Mouse (Mus musculus) kidney, adult 9 months (tissue): ENCODE results near the gene Tmem9b.

Experiments used
- DNase-seq: peaks from one replicate; pipeline ENCODE4 v3.0.0; 2022

The Tmem9b gene

DNA sequence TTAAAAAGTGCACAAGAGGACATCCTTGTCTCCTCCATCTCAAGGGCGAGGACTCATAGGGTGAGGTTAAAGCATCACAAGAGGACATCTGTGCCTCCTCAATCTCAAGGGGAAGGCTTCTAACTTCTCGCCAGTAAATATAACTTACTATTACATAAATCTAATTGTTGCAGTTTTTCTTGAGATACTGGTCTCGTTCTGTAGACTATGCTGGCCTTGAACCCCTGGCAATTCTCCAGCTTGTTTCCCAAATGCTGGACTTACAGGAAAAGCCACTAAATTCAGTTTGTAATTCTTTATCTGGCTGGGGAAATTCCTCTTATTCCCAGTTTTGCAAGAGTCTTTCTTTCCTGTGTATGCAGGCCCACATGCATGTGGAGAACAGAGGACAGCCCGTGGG is 17.9 kb downstream of the Tmem9b start:
- DNase-seq = peak; percentile 40

DNA sequence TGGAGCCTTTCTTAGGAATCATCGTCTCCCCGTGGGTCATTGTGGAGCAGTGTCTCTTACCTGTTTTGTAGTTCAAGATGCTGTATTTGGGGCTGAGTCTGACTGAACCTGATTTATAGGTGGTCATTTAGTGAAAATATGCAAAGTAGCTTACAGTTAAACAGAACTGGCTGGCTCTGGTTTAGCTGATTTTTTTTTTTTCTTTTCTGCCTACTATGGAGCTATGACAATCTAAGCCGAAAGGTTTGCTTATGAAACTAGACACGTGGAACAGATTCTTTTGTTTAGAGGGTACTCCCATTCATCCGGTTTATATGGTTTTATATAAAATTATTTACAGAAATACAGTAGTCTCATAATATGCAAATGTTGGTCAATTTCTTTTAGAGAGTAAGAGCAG is 21.0 kb downstream of the Tmem9b start, which contains the start of gene Ascl3:
Gene Ascl3 (minus strand): TSS at position 101 of the 400 bp plus-strand sequence.
- DNase-seq = no peak

GRCm38 (mm10) chr7:109723697-109724096 is 29.0 kb downstream of the Tmem9b start, which contains the start of gene BC051019:
TSS of gene BC051019 (minus strand) at chr7:109723850.
- DNase-seq = no peak

GRCm38 (mm10) chr7:109723114-109723513 is 29.6 kb downstream of the Tmem9b start:
- DNase-seq = no peak

- DNase-seq = no peak
Measured at GRCm38 (mm10) chr7:109722618-109723017, 30.1 kb downstream of the Tmem9b start.

- DNase-seq = peak; percentile 38
Measured at GRCm38 (mm10) chr7:109719286-109719685, 33.4 kb downstream of the Tmem9b start.

DNA sequence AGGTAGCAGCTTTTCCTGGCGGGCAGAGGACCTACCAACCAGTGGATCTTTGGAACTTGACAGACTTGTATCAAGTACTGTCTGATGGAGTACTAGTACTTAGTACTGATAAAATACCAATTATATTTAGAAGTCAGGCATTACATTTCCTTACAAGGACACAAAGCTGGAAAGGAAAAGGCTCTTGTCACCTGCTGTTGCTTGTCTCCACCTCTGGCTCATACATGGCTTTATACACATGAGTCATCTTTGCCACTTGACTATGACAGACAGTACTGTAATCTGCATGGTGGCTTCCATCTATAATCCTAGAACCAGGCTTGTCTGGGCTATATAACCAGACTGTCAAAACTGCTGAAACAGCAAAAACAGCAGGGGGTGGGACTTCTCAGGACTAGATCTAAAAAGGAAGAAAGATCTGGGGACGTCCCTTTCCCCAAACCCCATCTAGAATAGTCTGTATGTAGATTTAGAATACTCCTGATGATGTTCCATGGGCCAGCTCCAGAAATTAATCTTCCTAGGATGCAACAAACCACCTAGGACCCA is 39.2 kb downstream of the Tmem9b start:
- DNase-seq = no peak

DNA sequence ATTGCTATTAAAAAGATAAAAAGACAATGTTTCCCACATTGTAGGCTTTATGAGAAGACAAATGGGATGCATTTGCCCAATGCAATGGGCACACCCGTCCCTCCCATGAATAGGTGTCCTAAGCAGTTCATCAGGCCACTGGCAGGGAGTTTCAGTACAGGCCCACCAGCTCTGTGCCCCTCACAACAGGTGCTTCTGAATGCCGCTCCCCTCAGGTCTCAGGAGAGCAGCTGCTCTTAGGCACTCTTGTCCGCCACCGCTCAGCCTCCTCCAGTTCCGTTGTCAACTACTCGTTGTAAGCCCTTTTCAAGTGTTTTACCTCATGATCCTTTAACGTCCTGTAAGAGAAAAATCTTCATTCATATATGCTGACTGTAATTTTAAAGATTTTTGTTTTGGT is 40.5 kb downstream of the Tmem9b start:
- DNase-seq = no peak

DNA sequence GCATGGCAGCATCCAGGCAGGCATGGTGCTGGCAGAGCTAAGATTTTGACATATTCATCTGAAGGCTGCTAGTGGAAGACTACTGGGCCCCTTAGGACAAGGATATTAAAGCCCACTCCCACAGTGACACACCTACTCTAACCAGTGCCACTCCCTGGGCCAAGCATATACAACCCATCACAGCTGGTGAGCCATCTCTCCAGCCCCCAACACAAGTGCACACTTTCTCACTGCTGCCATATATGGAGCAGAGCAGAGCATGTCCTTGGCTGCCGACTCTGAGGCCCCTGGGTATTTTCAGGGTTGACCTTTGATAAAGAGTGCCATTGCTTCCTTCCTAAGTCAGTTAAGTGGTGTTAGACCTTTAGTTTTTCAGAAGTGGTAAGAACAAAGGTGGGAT is 42.6 kb downstream of the Tmem9b start:
- DNase-seq = no peak

DNA sequence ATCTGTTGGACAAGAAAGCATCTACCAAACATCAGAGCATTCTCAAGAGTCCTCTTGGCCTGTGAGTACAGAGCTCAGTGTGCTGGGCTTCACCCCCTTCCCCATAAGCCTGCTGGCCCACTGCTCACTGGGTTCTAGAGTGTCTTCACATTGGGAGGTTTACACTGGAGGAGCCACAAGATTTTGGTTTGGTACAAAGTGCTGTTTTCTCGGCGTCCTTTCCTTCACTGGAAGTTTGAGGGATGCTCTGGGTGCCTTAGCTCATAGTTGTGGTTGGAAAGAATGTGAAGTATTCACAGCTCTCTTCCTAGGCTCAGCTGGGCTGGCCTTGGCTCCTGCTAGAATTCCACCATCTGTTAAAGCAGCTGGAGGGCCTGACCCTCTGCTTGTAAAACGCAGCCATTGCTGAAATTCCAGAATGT is 43.7 kb downstream of the Tmem9b start:
- peak; percentile 56 for DNase-seq

DNA sequence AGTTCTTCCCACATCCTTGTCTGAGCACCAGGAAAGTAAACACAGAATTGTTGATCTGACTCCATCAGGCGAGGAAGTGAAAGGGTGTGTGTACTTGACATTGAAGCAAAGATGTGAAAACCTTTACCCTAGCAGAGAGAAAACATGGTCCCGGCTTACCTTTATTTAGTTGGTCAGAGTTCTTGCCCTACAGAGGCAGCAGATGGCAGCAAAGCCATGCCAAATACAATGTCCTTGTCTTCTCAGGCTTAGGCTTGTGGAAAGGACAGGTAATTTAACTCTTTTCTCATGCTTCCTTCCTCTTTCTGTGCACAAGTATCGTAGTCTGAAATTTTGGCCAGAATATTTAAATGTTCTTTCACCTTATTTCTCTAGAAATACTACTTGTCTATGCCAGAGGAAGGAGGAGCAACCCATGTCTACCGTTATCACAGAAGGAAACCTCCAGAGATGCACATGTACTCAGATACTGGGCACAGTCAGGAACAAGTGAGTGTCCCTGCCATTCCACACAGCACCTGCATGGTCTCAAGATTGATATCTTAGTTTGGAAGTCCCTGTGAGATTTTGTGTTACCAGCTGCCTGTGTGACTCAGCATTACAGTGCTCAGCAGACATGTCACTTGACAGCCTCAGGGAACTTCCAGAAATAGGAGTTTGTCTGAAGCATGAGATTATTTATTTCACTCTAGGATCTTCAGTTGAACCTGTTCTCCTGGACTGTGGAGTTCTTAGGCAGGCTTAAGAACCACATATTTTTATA is 45.5 kb downstream of the Tmem9b start:
- peak; percentile 73 for DNase-seq

- peak; percentile 60 for DNase-seq
Measured at GRCm38 (mm10) chr7:109704461-109704860, 48.2 kb downstream of the Tmem9b start.

- DNase-seq = no peak
Measured at GRCm38 (mm10) chr7:109704016-109704377, 48.7 kb downstream of the Tmem9b start.

DNA sequence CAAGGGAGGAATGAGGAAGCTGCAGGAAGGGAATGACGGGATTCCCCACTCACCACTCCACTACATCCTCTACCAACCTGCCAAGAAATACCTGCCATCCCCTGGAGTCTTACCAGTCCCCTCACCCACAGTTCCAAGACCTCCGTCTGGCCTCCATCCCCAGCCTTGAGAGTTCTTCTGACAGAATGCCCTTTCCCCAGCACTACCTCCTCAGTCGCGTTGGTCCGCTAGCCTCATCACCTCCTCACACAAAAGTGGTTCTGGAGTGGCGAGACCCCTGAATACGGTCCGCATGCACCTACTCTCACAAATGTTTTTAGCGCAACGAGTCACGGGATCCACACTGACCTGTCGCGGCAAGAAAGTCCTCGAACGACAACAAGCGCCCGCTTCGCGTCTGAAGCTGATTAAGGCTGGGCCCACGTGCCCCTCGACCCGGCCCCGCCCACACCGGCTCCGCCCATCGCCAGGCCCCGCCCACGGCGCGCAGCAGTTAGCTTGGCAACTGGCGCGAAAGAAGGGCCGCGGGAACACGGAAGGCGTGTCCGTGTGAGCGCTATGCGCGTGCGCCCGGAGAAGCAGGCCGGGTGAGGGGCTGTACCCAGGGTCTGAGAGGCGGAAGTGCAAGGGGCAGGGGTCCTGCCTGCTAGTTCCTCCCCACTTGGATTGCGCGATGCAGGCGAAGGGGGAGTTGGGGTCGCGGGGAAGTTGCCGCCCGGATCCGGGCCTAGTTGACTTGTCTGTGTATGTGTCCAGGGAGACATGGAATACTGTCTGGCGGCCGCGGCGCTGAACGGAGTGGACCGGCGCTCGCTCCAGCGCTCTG is 49.3 kb downstream of the Tmem9b start, which contains the start of the genes St5 and Akip1:
Gene St5 (minus strand): TSS at position 416 of the 826 bp plus-strand sequence.
Gene Akip1 (plus strand): TSS at position 501 of the 826 bp plus-strand sequence.
- peak; percentile 96 for DNase-seq

DNA sequence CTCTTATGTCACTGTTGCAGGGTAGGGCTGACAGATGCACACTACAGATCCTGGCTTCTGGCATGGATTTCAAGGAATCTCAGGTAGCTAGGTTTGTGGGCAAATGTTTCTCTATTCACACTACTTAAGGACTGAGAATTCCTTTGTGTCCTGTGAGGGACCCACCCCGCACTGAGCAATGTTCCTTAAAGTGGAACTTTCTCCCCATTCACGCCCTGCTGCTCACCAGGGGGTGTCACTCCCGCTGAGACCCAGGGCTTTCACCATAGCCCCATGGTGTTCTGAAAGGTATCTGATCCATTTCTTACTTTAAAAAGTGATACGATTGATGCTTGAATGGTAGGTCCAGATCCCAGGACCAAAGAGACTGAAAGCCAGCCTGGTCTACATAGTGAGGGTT is 50.0 kb downstream of the Tmem9b start:
- no peak for DNase-seq

- no peak for DNase-seq
Measured at GRCm38 (mm10) chr7:109700213-109700612, 52.5 kb downstream of the Tmem9b start.

- no peak for DNase-seq
Measured at GRCm38 (mm10) chr7:109695339-109695726, 57.3 kb downstream of the Tmem9b start.

- no peak for DNase-seq
Measured at GRCm38 (mm10) chr7:109694576-109695338, 57.9 kb downstream of the Tmem9b start.

GRCm38 (mm10) chr7:109690961-109691360 is 61.7 kb downstream of the Tmem9b start:
- DNase-seq = peak; percentile 39

GRCm38 (mm10) chr7:109690101-109690500 is 62.6 kb downstream of the Tmem9b start:
- DNase-seq = no peak

DNA sequence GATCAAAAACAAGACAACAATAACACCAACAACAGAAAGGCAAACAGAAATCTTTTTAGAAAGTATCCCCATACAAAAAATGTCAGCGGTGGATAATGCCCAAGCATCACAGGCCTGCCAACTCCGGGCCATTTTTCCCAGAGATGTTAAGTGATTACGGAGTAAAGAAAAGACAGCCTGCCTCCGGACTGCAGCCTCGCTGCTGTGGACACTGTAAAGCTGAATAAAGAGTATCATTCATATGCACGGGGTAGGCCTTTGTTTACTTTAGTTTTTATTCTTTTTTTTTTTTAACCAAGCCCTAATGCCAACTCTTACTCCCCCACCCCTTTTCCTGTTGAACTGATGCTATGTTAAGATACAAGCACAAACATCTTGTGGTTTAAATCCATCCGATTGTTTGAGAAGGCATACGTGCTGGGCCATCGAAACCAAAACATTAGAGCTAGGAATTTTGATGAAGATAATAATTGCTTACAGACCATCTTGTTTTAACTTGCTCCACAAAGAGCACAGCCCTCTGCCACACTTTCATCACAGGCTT is 66.0 kb downstream of the Tmem9b start:
- no peak for DNase-seq
